Mouse (Mus musculus): ENCODE measurements around the gene Olfr11.

Olfr11 gene

GRCm38 (mm10) chr13:21642418-21642817 lies at the start of gene Olfr11:
Gene Olfr11 (minus strand): TSS chr13:21642518.
- no peak for DNase-seq (ENCODE audit: low spot score in 2 of 2)

- no peak for DNase-seq (ENCODE audit: low spot score in 2 of 2)
Observed at GRCm38 (mm10) chr13:21677305-21677704, 35.0 kb upstream of the Olfr11 start, which contains the start of gene Olfr1360. Gene Olfr1360 (minus strand): TSS chr13:21677405.

GRCm38 (mm10) chr13:21663286-21663685 lies 21.0 kb upstream of the Olfr11 start, which contains the start of gene Olfr1361:
Gene Olfr1361 (minus strand): TSS chr13:21663386.
- DNase-seq (ENCODE audit: low spot score in 2 of 2), result no peak

- DNase-seq (ENCODE audit: low spot score in 2 of 2), result no peak
Observed at GRCm38 (mm10) chr13:21613922-21614321, 28.4 kb downstream of the Olfr11 start, which contains the start of gene Olfr1362. Gene Olfr1362 (minus strand): TSS chr13:21614022.

GRCm38 (mm10) chr13:21591618-21592017 lies 50.7 kb downstream of the Olfr11 start:
- no peak for DNase-seq (ENCODE audit: low spot score in 2 of 2)
